Mouse (Mus musculus) neural tube, embryonic 14.5 days (tissue): ENCODE measurements around the gene Rac3. TPM values are rescaled to one million over a fixed set of nuclear protein-coding genes. Genes with fewer than 3 reads are reported as not detected.
"Not testable (repeated sequence)": the region's sequence is repeated elsewhere in the genome, so short reads cannot be mapped to it uniquely, and the experiment has no call there.

ENCODE experiments used
- ATAC-seq: fragments of 200-750 bp; cut with Nextera tagmentation; 2 replicates; pipeline ENCODE4 v1.8.0; 2017; ENCODE audit warnings: low read depth, mild to moderate bottlenecking, moderate TSS enrichment, moderate library complexity
- H3K27ac ChIP-seq: fragments of 300-500 bp; sonication (generic); 2 replicates; pipeline ENCODE4 v1.5.1; 2014; ENCODE audit warnings: low read depth, mild to moderate bottlenecking, control low read depth, low read length, moderate library complexity, mixed read lengths
- H3K27me3 ChIP-seq: fragments of 300-500 bp; sonication (generic); 2 replicates; pipeline ENCODE4 v1.6.1; 2014; ENCODE audit warnings: low read length; ENCODE audit not compliant: control insufficient read depth, insufficient read depth
- H3K36me3 ChIP-seq: fragments of 300-500 bp; sonication (generic); 2 replicates; pipeline ENCODE4 v1.6.1; 2014; ENCODE audit warnings: low read length, mixed read lengths; ENCODE audit not compliant: control insufficient read depth, insufficient read depth
- H3K4me1 ChIP-seq: fragments of 300-500 bp; sonication (generic); 2 replicates; pipeline ENCODE4 v1.6.1; 2014; ENCODE audit warnings: low read length; ENCODE audit not compliant: control insufficient read depth, insufficient read depth
- H3K4me2 ChIP-seq: fragments of 300-500 bp; sonication (generic); 2 replicates; pipeline ENCODE4 v1.6.1; 2014; ENCODE audit warnings: mild to moderate bottlenecking, low read depth, low read length, control low read depth
- H3K4me3 ChIP-seq: fragments of 300-500 bp; sonication (generic); 2 replicates; pipeline ENCODE4 v1.5.1; 2014; ENCODE audit warnings: low read depth, low read length, control low read depth, mixed read lengths
- H3K9ac ChIP-seq: fragments of 300-500 bp; sonication (generic); replicated peaks from 2 replicates; pipeline ENCODE4 v1.6.1; 2014; ENCODE audit warnings: low read depth, mild to moderate bottlenecking, control low read depth, low read length, mixed read lengths
- H3K9me3 ChIP-seq: fragments of 300-500 bp; sonication (generic); 2 replicates; pipeline ENCODE4 v1.6.1; 2016; ENCODE audit warnings: low read length; ENCODE audit not compliant: control insufficient read depth
- WGBS: fragments of 180-500 bp; shearing (Covaris S2); extraction: QIAGEN DNeasy Blood & Tissue Kit; methylation state at CpG from one replicate; pipeline ENCODE4 v1.1.7; 2014; 5-methylcytosine and 5-hydroxymethylcytosine counted together
- polyA plus RNA-seq: library from polyadenylated mRNA; unstranded; fragments of >200 nt; fragmentation: Nextera tagmentation; extraction: Ambion mirVana; gene quantifications from 2 replicates; pipeline ENCODE4 v1.2.1, GENCODE M21; 2014

The Rac3 gene
- 70.7 and 135 TPM in 2 replicates for polyA plus RNA-seq

DNA sequence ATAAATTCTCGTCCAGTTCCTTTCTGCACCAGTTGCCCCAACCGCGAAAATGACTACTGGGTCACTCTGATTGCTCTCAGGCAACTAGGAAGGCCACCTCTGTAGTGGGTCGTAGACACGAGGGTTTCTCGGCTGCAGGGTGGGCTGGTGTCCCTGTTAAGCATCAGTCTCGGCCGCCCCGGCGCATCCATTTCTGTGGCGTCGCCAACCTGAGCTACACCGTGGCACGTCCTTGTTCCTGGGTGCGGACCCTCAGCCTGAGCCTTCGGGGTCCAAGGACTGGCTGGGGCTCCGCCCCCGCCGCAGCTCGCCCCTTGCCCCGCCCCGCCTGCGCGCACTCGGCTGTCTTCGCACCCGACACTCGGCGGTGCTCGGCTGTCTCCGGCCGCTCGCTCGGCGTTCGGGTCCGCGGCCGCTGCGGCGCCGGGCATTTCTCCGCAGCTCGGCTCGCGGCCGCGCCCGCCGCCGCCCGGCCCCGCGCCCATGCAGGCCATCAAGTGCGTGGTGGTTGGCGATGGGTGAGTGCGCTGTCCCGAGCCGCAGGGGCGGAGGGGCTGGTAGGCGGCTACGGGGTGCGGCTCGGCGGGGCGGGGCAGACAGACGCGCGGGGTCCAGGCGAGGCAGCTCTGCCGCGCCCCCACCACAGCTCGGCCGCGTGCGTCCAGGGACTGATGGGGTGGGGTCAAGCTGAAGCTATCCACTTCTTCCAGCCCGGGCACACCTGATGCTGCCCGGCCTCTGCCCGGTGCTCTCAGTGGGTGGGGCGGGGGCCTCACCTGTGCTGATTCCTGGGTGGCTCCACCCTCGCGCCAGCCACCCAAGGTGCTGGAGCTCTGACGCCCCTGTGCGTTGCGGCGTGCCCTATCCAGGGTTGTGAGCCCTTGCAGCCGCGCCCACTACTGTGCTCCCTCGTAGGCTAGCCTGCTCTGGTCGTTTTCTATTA is at the start of gene Rac3:
Gene Rac3 (plus strand): TSS at position 347 of the 943 bp plus-strand sequence.
- Histone ChIP-seq H3K4me1 (peaks cover 5% of the 10 kb centered on the region; the same call in 1 of the 2 replicates), H3K27ac (peak within 1 kb of the TSS; percentile 55), H3K36me3 (0 out of 2 replicates have a peak, but pooled peaks cover 14% of the 10 kb centered on the region), H3K4me3 (peak within 1 kb of the TSS; percentile 70), H3K9ac (peak within 1 kb of the TSS; percentile 93), H3K4me2 (peak within 1 kb of the TSS; percentile 54), H3K9me3 (no peaks in the 10 kb centered on the region), H3K27me3 (no peaks in the 10 kb centered on the region)
- 1% methylated on average over 60 of the region's 90 CpGs for WGBS
- ATAC-seq: peak; percentile 89

GRCm38 (mm10) chr11:120672687-120673593 is 48.3 kb upstream of the Rac3 start, which contains the start of gene Aspscr1:
Gene Aspscr1 (plus strand): TSS chr11:120672973.
- Histone ChIP-seq H3K9ac (peak within 1 kb of the TSS; percentile 70), H3K27me3 (no peaks in the 10 kb centered on the region), H3K27ac (peak within 1 kb of the TSS; percentile 78), H3K4me3 (peak within 1 kb of the TSS; percentile 56), H3K9me3 (no peaks in the 10 kb centered on the region), H3K36me3 (peaks cover 6% of the 10 kb centered on the region; the same call in 1 of the 2 replicates), H3K4me1 (peaks cover 4% of the 10 kb centered on the region), H3K4me2 (peak within 1 kb of the TSS; percentile 79)
- WGBS: 1% methylated on average over 73 of the region's 83 CpGs
- peak; percentile 97 for ATAC-seq

GRCm38 (mm10) chr11:120673594-120674122 is 47.6 kb upstream of the Rac3 start:
- H3K4me1 ChIP-seq: peaks cover 4% of the 10 kb centered on the region
- H3K4me3 ChIP-seq: peak overlapping the region; percentile 56
- H3K27ac ChIP-seq: peak overlapping the region; percentile 78
- H3K9me3 ChIP-seq: no peaks in the 10 kb centered on the region
- no peaks in the 10 kb centered on the region for H3K27me3 ChIP-seq
- peak overlapping the region; percentile 70 for H3K9ac ChIP-seq
- peak; percentile 28; the same call in 1 of the 2 replicates for ATAC-seq
- H3K36me3 ChIP-seq: peaks cover 13% of the 10 kb centered on the region; the same call in 1 of the 2 replicates
- peak overlapping the region; percentile 79 for H3K4me2 ChIP-seq
- WGBS: 40% methylated on average over 12 of the region's 12 CpGs

GRCm38 (mm10) chr11:120675875-120676274 is 45.4 kb upstream of the Rac3 start:
- not testable (repeated sequence) for ATAC-seq, H3K4me2 ChIP-seq, H3K9ac ChIP-seq, H3K4me3 ChIP-seq, H3K9me3 ChIP-seq, H3K27me3 ChIP-seq, H3K4me1 ChIP-seq, H3K27ac ChIP-seq
- H3K36me3 ChIP-seq: peaks cover 28% of the 10 kb centered on the region
- WGBS: 95% methylated on average over 4 of the region's 5 CpGs

DNA sequence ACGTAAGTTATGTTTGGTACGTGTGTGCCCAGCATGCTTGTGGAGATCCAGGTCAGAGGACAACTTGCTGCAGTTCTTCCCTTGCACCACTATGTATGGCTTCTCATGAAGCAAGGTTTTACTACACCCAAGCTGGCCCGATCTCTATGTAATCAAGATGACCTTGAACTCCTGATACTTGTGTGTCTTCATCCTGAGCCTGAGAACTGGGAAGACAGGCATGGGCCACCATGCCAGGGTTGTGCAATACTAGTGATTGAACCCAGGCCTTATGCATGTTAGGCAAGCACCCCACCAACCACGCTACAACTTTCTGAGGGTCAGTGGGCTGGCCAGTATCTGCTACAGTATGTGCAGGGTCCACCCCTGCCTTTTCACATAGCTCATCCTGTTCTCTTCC is 44.3 kb upstream of the Rac3 start:
- Histone ChIP-seq H3K9ac (no peak overlapping the region), H3K4me1 (peaks cover 4% of the 10 kb centered on the region), H3K27me3 (no peaks in the 10 kb centered on the region), H3K4me2 (no peak overlapping the region), H3K4me3 (no peak overlapping the region), H3K36me3 (peaks cover 28% of the 10 kb centered on the region), H3K9me3 (no peaks in the 10 kb centered on the region), H3K27ac (no peak overlapping the region)
- WGBS: 93% methylated on average over 4 of the region's 4 CpGs
- ATAC-seq: no peak

DNA sequence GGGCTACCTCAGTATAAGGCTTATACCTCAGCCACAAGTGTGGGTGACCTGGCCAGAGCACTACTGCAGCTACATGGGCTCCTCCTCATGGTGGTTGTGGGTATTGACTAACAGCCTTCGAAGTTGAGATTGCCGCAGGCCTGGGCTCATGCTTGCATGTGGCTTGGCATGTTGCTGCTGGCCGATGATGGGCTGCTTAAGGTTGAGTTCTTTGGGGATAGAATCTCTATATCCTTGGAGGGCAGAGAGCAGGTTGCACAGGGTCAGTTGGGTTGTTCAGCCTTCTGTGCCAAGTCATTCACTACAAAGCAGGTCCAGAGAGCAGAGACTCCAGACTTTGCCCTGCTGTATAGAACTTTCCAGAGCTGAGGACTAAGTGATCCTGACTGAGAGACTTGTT is 41.4 kb upstream of the Rac3 start:
- H3K4me2 ChIP-seq: no peak overlapping the region
- 94% methylated on average over 3 of the region's 3 CpGs for WGBS
- no peaks in the 10 kb centered on the region for H3K27me3 ChIP-seq
- no peaks in the 10 kb centered on the region for H3K9me3 ChIP-seq
- H3K4me1 ChIP-seq: no peaks in the 10 kb centered on the region
- no peak overlapping the region for H3K27ac ChIP-seq
- no peak for ATAC-seq
- H3K36me3 ChIP-seq: peaks cover 32% of the 10 kb centered on the region
- no peak overlapping the region for H3K4me3 ChIP-seq
- H3K9ac ChIP-seq: no peak overlapping the region

DNA sequence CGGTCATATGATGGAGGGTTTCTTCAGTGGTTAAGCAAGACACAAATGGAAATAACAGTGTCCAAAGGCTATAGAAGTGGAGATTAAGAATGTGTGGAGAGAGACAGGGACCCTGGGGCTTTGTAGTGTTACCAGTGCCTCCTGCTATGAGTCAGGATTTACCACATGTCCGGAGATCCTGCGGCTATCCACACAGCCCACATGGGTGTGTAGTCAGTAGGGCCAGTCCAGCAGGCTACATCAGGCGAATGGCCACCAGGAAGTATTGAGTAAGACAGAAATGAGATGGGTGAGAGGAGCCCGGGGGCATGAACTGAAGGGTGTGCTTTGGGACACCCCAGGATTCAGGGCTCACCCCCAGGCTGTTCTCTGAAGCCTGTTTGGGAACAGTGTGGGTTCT is 38.6 kb upstream of the Rac3 start:
- 90% methylated on average over 5 of the region's 5 CpGs for WGBS
- Histone ChIP-seq H3K4me1 (no peaks in the 10 kb centered on the region), H3K4me2 (no peak overlapping the region), H3K27ac (no peak overlapping the region), H3K9ac (no peak overlapping the region), H3K36me3 (peaks cover 40% of the 10 kb centered on the region), H3K27me3 (no peaks in the 10 kb centered on the region), H3K9me3 (no peaks in the 10 kb centered on the region), H3K4me3 (no peak overlapping the region)
- no peak for ATAC-seq

DNA sequence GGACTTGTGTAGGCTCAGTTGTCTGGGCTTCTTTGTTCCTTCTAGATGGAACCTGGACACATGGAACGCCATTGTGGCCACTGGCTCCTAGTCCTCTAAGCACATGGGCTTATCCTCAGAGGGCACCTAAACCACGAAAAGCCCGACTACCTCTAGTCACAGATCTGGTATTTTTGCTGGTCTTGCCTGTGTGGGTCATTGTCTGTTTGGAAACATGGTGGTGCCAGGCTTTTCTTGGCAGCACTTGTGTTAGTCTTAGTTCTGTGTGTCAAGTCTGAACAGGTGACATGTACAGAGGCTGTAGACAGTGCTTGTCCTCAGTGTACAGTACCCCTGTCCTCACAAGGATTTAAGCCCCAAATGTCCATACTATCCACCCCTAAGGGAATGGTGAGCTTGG is 37.7 kb upstream of the Rac3 start:
- Histone ChIP-seq H3K4me2 (no peak overlapping the region), H3K4me3 (no peak overlapping the region), H3K36me3 (peaks cover 40% of the 10 kb centered on the region), H3K27ac (no peak overlapping the region), H3K9me3 (no peaks in the 10 kb centered on the region), H3K9ac (no peak overlapping the region), H3K27me3 (no peaks in the 10 kb centered on the region), H3K4me1 (no peaks in the 10 kb centered on the region)
- ATAC-seq: no peak
- 85% methylated on average over 3 of the region's 3 CpGs for WGBS
